Mouse (Mus musculus) heart, postnatal 0 days (tissue): ENCODE data around the gene Speg. TPM values are rescaled to one million over a fixed set of nuclear protein-coding genes. Genes with fewer than 3 reads are reported as not detected.

Experiments used
- ATAC-seq: fragments of 200-750 bp; cut with Nextera tagmentation; 2 replicates; pipeline ENCODE4 v1.8.0; 2017; ENCODE audit warnings: low read depth, moderate number of reproducible peaks, moderate library complexity; ENCODE audit not compliant: insufficient read depth
- DNase-seq: peaks from one replicate; pipeline ENCODE4 v3.0.0-alpha.2; 2016; ENCODE audit warnings: low spot score
- H3K27ac ChIP-seq: fragments of 300-500 bp; sonication (generic); 2 replicates; pipeline ENCODE4 v1.5.1; 2014; ENCODE audit warnings: low read depth, mild to moderate bottlenecking
- H3K27me3 ChIP-seq: fragments of 300-500 bp; sonication (generic); 2 replicates; pipeline ENCODE4 v1.6.1; 2014; ENCODE audit warnings: low read length, mixed read lengths; ENCODE audit not compliant: control insufficient read depth, insufficient read depth
- H3K36me3 ChIP-seq: fragments of 300-500 bp; sonication (generic); replicated peaks from 2 replicates; pipeline ENCODE4 v1.6.1; 2014; ENCODE audit warnings: low read length, mixed read lengths; ENCODE audit not compliant: control insufficient read depth, insufficient read depth
- H3K4me1 ChIP-seq: fragments of 300-500 bp; sonication (generic); 2 replicates; pipeline ENCODE4 v1.6.1; 2014; ENCODE audit warnings: antibody characterized with exemption; ENCODE audit not compliant: control insufficient read depth, insufficient read depth
- H3K4me2 ChIP-seq: fragments of 300-500 bp; sonication (generic); 2 replicates; pipeline ENCODE4 v1.6.1; 2014; ENCODE audit warnings: low read depth, mild to moderate bottlenecking, low read length, moderate library complexity
- H3K4me3 ChIP-seq: fragments of 300-500 bp; sonication (generic); 2 replicates; pipeline ENCODE4 v1.5.1; 2014; ENCODE audit warnings: low read depth, low read length
- H3K9ac ChIP-seq: fragments of 300-500 bp; sonication (generic); replicated peaks from 2 replicates; pipeline ENCODE4 v1.6.1; 2014; ENCODE audit warnings: low read depth, low read length, mixed read lengths
- H3K9me3 ChIP-seq: fragments of 300-500 bp; sonication (generic); replicated peaks from 2 replicates; pipeline ENCODE4 v1.6.1; 2016; ENCODE audit warnings: low read length; ENCODE audit not compliant: control insufficient read depth
- CTCF ChIP-seq: IDR thresholded peaks from 2 replicates; pipeline ENCODE4 v1.5.1; 2016; ENCODE audit warnings: antibody characterized with exemption, control low read depth, low read depth
- EP300 ChIP-seq: IDR thresholded peaks from 2 replicates; pipeline ENCODE4 v1.6.1; 2016; ENCODE audit warnings: antibody characterized with exemption, low read depth
- WGBS: fragments of 180-500 bp; shearing (Covaris S2); extraction: QIAGEN DNeasy Blood & Tissue Kit; methylation state at CpG from one replicate; pipeline ENCODE4 v1.1.7; 2014; 5-methylcytosine and 5-hydroxymethylcytosine counted together
- polyA plus RNA-seq: library from polyadenylated mRNA; unstranded; fragments of >200 nt; fragmentation: Nextera tagmentation; extraction: Ambion mirVana; gene quantifications from 2 replicates; pipeline ENCODE4 v1.2.1, GENCODE M21; 2015
- total RNA-seq: library from RNA; depleted of rRNA; stranded (reverse); fragments of >200 nt; gene quantifications from 2 replicates; pipeline ENCODE4 v1.2.3, GENCODE M21; 2014; ENCODE audit warnings: low replicate concordance

The Speg gene
- total and polyA plus RNA-seq, 2 experiments from 2014 or later, result 30.2 to 95.0 TPM

DNA sequence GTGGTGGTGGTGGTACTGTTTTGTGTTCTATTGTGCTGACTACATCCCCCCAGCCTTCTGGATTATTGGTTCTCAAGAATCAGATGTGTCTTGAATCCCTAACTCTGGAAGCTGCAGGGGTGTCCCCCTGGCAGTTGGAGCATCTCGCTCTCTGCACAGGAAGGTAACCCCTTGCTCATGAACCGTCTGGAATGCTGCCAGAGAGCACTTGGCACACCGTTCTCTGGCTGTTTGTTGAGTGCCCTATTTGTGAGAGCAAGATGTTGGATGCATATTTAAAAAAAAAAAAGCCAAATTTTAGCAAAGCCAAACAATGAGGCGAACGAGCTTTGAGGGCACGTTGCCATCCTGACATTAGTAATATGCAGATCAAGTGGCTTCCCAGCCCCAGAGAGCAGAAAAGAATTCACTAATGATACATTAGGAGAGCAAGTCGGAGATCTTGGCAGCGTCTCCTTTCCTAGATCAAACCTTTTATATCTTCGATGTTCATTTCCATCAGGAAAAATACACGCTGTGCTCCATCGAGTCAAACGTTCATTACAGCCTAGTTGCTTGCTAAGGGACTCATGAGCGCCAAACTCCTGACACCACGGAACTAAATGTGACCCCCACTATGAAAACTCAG, 9.5 kb upstream of the Speg start:
- peaks cover 12% of the 10 kb centered on the region for H3K4me1 ChIP-seq
- no peak overlapping the region for H3K4me3 ChIP-seq
- no peaks in the 10 kb centered on the region for H3K27me3 ChIP-seq
- ATAC-seq (no peak), DNase-seq (no peak)
- H3K4me2 ChIP-seq, result no peak overlapping the region
- peaks cover 50% of the 10 kb centered on the region for H3K36me3 ChIP-seq
- H3K9me3 ChIP-seq, result no peaks in the 10 kb centered on the region
- WGBS, result 68% methylated on average over 14 of the region's 14 CpGs
- TF ChIP-seq CTCF, result no peak
- TF ChIP-seq EP300, result no peak
- H3K9ac ChIP-seq, result no peak overlapping the region
- H3K27ac ChIP-seq, result no peak overlapping the region

DNA sequence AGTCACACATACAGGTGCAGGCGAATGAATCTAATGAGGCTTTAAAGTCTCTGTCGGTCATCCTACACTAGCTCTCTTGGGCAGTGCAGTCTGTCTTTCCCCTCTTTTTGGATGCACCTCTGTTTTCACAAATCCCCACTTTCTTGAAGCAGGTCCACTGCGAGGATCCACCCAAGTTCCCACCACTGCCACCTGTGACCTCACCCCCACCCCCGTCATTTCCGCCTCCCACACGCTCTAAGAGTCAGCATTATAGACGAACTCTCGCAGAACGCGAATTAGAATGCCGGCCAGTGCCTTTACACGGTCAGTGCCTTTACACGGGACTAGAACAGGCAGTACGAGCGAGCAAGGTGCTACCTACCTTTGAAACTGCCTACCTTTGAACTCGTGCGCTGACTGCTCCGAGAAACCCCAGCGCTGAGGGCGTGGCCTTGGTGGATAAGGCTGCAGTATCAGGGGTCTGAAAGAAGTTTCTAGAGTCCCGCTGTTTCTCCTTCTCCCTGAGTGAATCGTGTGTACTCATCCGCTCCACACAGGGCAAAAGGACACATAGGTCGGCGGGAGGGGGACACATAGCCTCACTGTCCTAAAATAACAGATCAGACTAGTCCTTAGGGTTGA, 5.6 kb upstream of the Speg start:
- ATAC-seq (peak; percentile 21; the same call in 1 of the 2 replicates), DNase-seq (no peak)
- Histone ChIP-seq H3K27ac (peak overlapping the region; percentile 80), H3K36me3 (peaks cover 28% of the 10 kb centered on the region), H3K9ac (peak overlapping the region; percentile 40), H3K4me1 (peaks cover 11% of the 10 kb centered on the region), H3K4me3 (no peak overlapping the region), H3K9me3 (no peaks in the 10 kb centered on the region), H3K4me2 (peak overlapping the region; percentile 38), H3K27me3 (no peaks in the 10 kb centered on the region)
- TF ChIP-seq EP300 (no peak), CTCF (no peak)
- WGBS, result 23% methylated on average over 25 of the region's 25 CpGs

DNA sequence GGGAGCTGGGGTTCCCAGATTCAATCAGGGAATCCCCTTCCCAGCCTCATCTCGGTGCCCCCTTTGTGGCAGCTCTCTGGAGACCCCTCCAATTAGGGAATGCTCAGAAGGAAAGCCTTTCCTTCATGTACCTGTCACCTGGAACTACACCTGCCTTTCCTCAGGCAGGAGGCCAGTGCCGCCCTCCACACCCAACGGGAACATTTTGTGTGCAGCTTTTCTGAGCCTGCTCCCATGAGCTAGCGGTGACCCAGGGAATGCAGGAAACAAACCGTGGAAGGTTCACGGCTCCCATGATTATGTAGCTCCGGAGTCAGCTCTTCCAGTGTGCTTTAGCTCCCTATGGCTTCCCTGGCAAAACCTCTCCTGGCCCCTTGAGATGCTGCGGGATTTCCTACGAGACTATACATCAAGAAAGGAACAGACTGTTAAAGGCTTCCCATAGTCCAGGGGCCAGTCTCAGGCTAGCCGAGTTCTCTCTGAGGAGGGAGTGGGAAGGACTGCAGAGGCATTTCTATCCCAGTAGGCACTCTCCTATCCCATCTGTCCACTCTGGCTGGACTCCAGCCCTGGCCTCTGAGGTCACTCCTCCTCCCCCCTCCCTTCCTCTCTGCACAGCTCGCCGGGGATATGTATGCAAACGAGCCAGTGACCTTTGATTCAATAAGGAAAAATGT, 5.0 kb upstream of the Speg start:
- WGBS, result 22% methylated on average over 13 of the region's 13 CpGs
- ATAC-seq, result peak; percentile 32
- H3K4me2 ChIP-seq, result peak overlapping the region; percentile 38

DNA sequence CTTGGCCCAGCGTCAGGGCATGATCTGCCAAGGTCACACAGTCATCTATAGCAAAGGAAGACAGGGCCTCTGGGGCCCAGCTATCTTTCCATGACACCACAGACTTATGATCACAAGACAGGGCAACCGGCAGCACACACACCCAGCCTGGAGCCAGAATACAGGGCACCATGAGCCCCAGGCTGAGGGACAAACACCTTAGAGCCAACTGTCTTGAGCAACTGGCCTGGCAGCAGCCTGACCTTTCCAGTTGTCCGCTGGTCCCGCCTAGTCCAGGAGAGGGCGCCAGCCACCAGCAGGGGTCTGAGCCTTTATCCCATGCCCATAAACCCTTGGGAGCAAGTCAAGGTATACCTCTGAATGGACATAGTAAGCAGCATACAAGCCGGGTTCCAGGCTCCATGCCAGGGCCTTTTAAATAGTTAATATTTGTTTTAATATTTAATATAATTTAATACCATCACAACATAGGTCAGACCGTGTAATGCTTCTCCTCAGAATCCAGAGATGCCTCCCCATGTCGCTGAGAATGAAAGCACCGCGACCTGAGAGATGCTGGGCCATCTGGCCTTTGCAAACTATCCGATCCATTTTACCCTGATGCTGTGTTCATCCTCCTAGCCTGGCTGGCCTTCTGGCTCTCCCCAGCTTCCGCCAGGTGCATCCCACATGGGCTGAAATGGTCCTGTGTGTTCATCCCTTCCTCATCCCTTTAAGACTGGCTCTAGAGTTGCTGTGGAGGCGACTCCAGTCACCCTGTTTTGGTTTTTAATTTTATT, 3.6 kb upstream of the Speg start:
- Histone ChIP-seq H3K4me3 (no peak overlapping the region), H3K4me2 (no peak overlapping the region), H3K27ac (peak overlapping the region; percentile 80), H3K4me1 (peaks cover 17% of the 10 kb centered on the region), H3K9me3 (no peaks in the 10 kb centered on the region), H3K36me3 (peaks cover 9% of the 10 kb centered on the region), H3K9ac (no peak overlapping the region), H3K27me3 (peaks cover 7% of the 10 kb centered on the region; the same call in 1 of the 2 replicates)
- TF ChIP-seq CTCF (peak; percentile 85), EP300 (no peak)
- WGBS, result 53% methylated on average over 13 of the region's 13 CpGs
- ATAC-seq (peak; percentile 43), DNase-seq (peak; percentile 68)

More for the DNA sequence above, 5.0 kb upstream of the Speg start:
- no peaks in the 10 kb centered on the region for H3K27me3 ChIP-seq
- TF ChIP-seq CTCF, result no peak
- TF ChIP-seq EP300, result no peak
- DNase-seq, result peak; percentile 83
- peaks cover 13% of the 10 kb centered on the region for H3K4me1 ChIP-seq
- no peaks in the 10 kb centered on the region for H3K9me3 ChIP-seq
- H3K4me3 ChIP-seq, result no peak overlapping the region
- peak overlapping the region; percentile 40 for H3K9ac ChIP-seq
- peak overlapping the region; percentile 80 for H3K27ac ChIP-seq
- H3K36me3 ChIP-seq, result peaks cover 22% of the 10 kb centered on the region

DNA sequence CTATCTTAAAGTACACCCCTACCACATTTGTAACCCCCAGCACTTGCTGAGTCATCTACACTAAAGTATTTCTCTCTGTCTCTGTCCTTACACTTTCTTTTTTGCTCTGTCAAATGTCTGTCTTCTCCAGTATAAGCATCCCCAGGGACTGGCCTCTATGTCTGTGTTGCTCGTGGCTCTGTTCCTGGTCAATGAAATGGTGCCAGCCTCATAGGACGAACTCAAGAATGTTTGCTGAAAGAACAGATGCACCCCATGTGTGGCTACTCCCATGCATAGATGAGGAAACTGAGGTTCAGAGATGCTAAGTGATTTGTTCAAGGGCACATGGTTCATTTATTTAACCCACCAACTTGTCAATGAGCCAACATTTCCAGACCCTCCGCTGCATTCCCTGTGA, 2.6 kb upstream of the Speg start:
- WGBS, result 74% methylated on average over 3 of the region's 3 CpGs
- H3K36me3 ChIP-seq, result no peaks in the 10 kb centered on the region
- H3K9ac ChIP-seq, result no peak overlapping the region
- no peaks in the 10 kb centered on the region for H3K9me3 ChIP-seq
- no peak for ATAC-seq
- no peak for DNase-seq
- peaks cover 7% of the 10 kb centered on the region; the same call in 1 of the 2 replicates for H3K27me3 ChIP-seq
- H3K4me1 ChIP-seq, result peaks cover 24% of the 10 kb centered on the region
- H3K27ac ChIP-seq, result no peak overlapping the region
- H3K4me2 ChIP-seq, result no peak overlapping the region
- no peak overlapping the region for H3K4me3 ChIP-seq
- TF ChIP-seq EP300, result no peak
- no peak for TF ChIP-seq CTCF
